Mouse (Mus musculus): ENCODE measurements at regions not wholly inside any gene's neighbourhood (a gene's known extent, or its start where the extent isn't known, plus 50 kb on each side); places are given as distances from the start of the nearest gene placed in this dataset.

DNA sequence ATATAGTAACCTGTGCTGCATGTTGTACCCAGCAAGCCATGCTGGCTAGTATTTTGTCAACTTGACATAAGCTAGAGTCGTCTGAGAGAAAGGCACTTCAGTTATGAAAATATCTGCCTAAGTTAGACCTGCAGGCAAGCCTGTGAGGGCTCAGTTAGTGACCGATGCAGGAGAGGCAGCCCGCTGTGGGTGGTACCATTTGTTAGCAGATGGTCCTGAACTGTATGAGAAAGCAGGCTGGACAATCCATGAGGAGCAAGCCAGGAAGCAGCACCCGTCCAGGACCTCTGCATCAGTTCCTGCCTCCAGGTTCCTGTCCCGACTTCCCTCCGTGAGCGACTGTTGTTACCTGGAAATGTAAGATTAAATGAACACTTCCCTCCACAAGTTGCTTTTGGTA is 440.9 kb upstream of the Kif2a start:
- TF ChIP-seq POLR2A (IDR thresholded peaks at IDR 0.05; ENCODE audit: control insufficient read depth in 1 of 2, insufficient read depth in 1 of 2, low read depth in 1 of 2, low read length in 2 of 2, poor library complexity in 1 of 2) (no peak), CTCF (IDR thresholded peaks at IDR 0.05 in 2 of 3, conservative IDR thresholded peaks at IDR 0.05 in 1 of 3; ENCODE audit: control insufficient read depth in 1 of 3, insufficient read depth in 1 of 3, low read depth in 2 of 3, low read length in 3 of 3, poor library complexity in 1 of 3, severe bottlenecking in 1 of 3) (no peak), POLR2AphosphoS2 (IDR thresholded peaks at IDR 0.05; ENCODE audit: low read length) (no peak)
